Mouse (Mus musculus) C2C12 (cell line): ENCODE measurements at regions not wholly inside any gene's neighbourhood (a gene's known extent, or its start where the extent isn't known, plus 50 kb on each side); places are given as distances from the start of the nearest gene placed in this dataset.

Experiments
- CTCF ChIP-seq: IDR thresholded peaks from one replicate; pipeline ENCODE4 v1.5.1; 2011; ENCODE audit not compliant: control insufficient read depth, insufficient read depth, insufficient read length
- FOSL1 ChIP-seq: IDR thresholded peaks from one replicate; pipeline ENCODE4 v1.8.0; 2011; ENCODE audit warnings: mild to moderate bottlenecking, low read length; ENCODE audit not compliant: poor library complexity, insufficient read depth, severe bottlenecking
- MAX ChIP-seq: IDR thresholded peaks from one replicate; pipeline ENCODE4 v1.6.1; 2011; ENCODE audit warnings: mild to moderate bottlenecking, control low read depth
- MYOD1 ChIP-seq: IDR thresholded peaks from one replicate; pipeline ENCODE4 v1.6.1; 2011; ENCODE audit warnings: low read depth; ENCODE audit not compliant: control insufficient read depth, insufficient read length
- USF1 ChIP-seq: IDR thresholded peaks from one replicate; pipeline ENCODE4 v1.6.1; 2011; ENCODE audit warnings: low read depth, mild to moderate bottlenecking, control low read depth, moderate library complexity

- no peak for TF ChIP-seq CTCF
- TF ChIP-seq MYOD1 = no peak
- TF ChIP-seq FOSL1 = no peak
- no peak for TF ChIP-seq MAX
- no peak for TF ChIP-seq USF1
Observed at GRCm38 (mm10) chr5:132817665-132818064, 274.5 kb upstream of the Auts2 start.
